Mouse (Mus musculus) intestine, embryonic 16.5 days (tissue): ENCODE data around the gene Gm3233. TPM values are rescaled to one million over a fixed set of nuclear protein-coding genes. Genes with fewer than 3 reads are reported as not detected.
"Not testable (repeated sequence)": the region's sequence is repeated elsewhere in the genome, so short reads cannot be mapped to it uniquely, and the experiment has no call there.

Source experiments
- ATAC-seq: fragments of 200-750 bp; cut with Nextera tagmentation; 2 replicates; pipeline ENCODE4 v1.8.0; 2017; ENCODE audit warnings: moderate TSS enrichment, moderate library complexity
- H3K27ac ChIP-seq: fragments of 300-500 bp; sonication (generic); 2 replicates; pipeline ENCODE4 v1.5.1; 2014; ENCODE audit warnings: mild to moderate bottlenecking, low read length
- H3K27me3 ChIP-seq: fragments of 300-500 bp; sonication (generic); replicated peaks from 2 replicates; pipeline ENCODE4 v1.6.1; 2014; ENCODE audit warnings: low read length, control low read depth, mixed read lengths; ENCODE audit not compliant: control insufficient read depth, insufficient read depth
- H3K36me3 ChIP-seq: fragments of 300-500 bp; sonication (generic); 2 replicates; pipeline ENCODE4 v1.6.1; 2014; ENCODE audit warnings: low read length, control low read depth; ENCODE audit not compliant: control insufficient read depth, insufficient read depth
- H3K4me1 ChIP-seq: fragments of 300-500 bp; sonication (generic); 2 replicates; pipeline ENCODE4 v1.6.1; 2014; ENCODE audit warnings: low read length, control low read depth, mixed read lengths; ENCODE audit not compliant: control insufficient read depth, insufficient read depth
- H3K4me2 ChIP-seq: fragments of 300-500 bp; sonication (generic); 2 replicates; pipeline ENCODE4 v1.6.1; 2014; ENCODE audit warnings: low read depth, low read length, control low read depth
- H3K4me3 ChIP-seq: fragments of 300-500 bp; sonication (generic); 2 replicates; pipeline ENCODE4 v1.5.1; 2014; ENCODE audit warnings: mild to moderate bottlenecking, low read length
- H3K9ac ChIP-seq: fragments of 300-500 bp; sonication (generic); 2 replicates; pipeline ENCODE4 v1.6.1; 2014; ENCODE audit warnings: low read depth, low read length
- H3K9me3 ChIP-seq: fragments of 300-500 bp; sonication (generic); 2 replicates; pipeline ENCODE4 v1.6.1; 2016; ENCODE audit warnings: low read length, control low read depth; ENCODE audit not compliant: control insufficient read depth
- WGBS: fragments of 180-500 bp; shearing (Covaris S2); extraction: QIAGEN DNeasy Blood & Tissue Kit; methylation state at CpG from one replicate; pipeline ENCODE4 v1.1.7; 2014; 5-methylcytosine and 5-hydroxymethylcytosine counted together
- polyA plus RNA-seq: library from polyadenylated mRNA; unstranded; fragments of >200 nt; fragmentation: Nextera tagmentation; extraction: Ambion mirVana; gene quantifications from 2 replicates; pipeline ENCODE4 v1.2.1, GENCODE M21; 2015

Gm3233 gene
- polyA plus RNA-seq, 1 experiment from 2014 or later: not detected

GRCm38 (mm10) chr10:77738929-77739328 lies 20.6 kb downstream of the Gm3233 start:
- no peaks in the 10 kb centered on the region for H3K27me3 ChIP-seq
- ATAC-seq: no peak
- no peaks in the 10 kb centered on the region for H3K36me3 ChIP-seq
- WGBS: 81% methylated on average over 4 of the region's 4 CpGs
- peaks cover 3% of the 10 kb centered on the region; the same call in 1 of the 2 replicates for H3K9me3 ChIP-seq
- H3K9ac ChIP-seq: no peak overlapping the region
- no peak overlapping the region for H3K27ac ChIP-seq
- no peaks in the 10 kb centered on the region for H3K4me1 ChIP-seq
- H3K4me3 ChIP-seq: no peak overlapping the region
- no peak overlapping the region for H3K4me2 ChIP-seq

GRCm38 (mm10) chr10:77735928-77736327 lies 23.6 kb downstream of the Gm3233 start:
- H3K4me3 ChIP-seq: no peak overlapping the region
- H3K4me2 ChIP-seq: no peak overlapping the region
- no peak overlapping the region for H3K9ac ChIP-seq
- WGBS: 91% methylated on average over 1 of the region's 1 CpGs
- peaks cover 3% of the 10 kb centered on the region; the same call in 1 of the 2 replicates for H3K9me3 ChIP-seq
- H3K27ac ChIP-seq: no peak overlapping the region
- no peaks in the 10 kb centered on the region for H3K4me1 ChIP-seq
- no peak for ATAC-seq
- no peaks in the 10 kb centered on the region for H3K36me3 ChIP-seq
- no peaks in the 10 kb centered on the region for H3K27me3 ChIP-seq

- WGBS: 49% methylated on average over 4 of the region's 4 CpGs
- no peak for ATAC-seq
- no peak overlapping the region for H3K4me3 ChIP-seq
- H3K27ac ChIP-seq: no peak overlapping the region
- H3K27me3 ChIP-seq: no peaks in the 10 kb centered on the region
- H3K4me2 ChIP-seq: no peak overlapping the region
- no peaks in the 10 kb centered on the region for H3K4me1 ChIP-seq
- H3K36me3 ChIP-seq: no peaks in the 10 kb centered on the region
- no peak overlapping the region for H3K9ac ChIP-seq
- no peaks in the 10 kb centered on the region for H3K9me3 ChIP-seq
Measured at GRCm38 (mm10) chr10:77729241-77729640, 30.2 kb downstream of the Gm3233 start.

- Histone ChIP-seq H3K4me3 (no peak overlapping the region), H3K4me2 (no peak overlapping the region), H3K27ac (no peak overlapping the region), H3K9me3 (no peaks in the 10 kb centered on the region), H3K36me3 (no peaks in the 10 kb centered on the region), H3K27me3 (no peaks in the 10 kb centered on the region), H3K9ac (no peak overlapping the region), H3K4me1 (no peaks in the 10 kb centered on the region)
- WGBS: 59% methylated on average over 4 of the region's 4 CpGs
- no peak for ATAC-seq
Measured at GRCm38 (mm10) chr10:77728280-77728679, 31.2 kb downstream of the Gm3233 start.

GRCm38 (mm10) chr10:77726186-77726585 lies 33.3 kb downstream of the Gm3233 start, which contains the start of gene Gm10100:
TSS of gene Gm10100 (plus strand) at chr10:77726486.
- no peak within 1 kb of the TSS for H3K9ac ChIP-seq
- H3K27me3 ChIP-seq: no peaks in the 10 kb centered on the region
- 31% methylated on average over 3 of the region's 3 CpGs for WGBS
- no peaks in the 10 kb centered on the region for H3K9me3 ChIP-seq
- H3K4me3 ChIP-seq: no peak within 1 kb of the TSS
- H3K4me1 ChIP-seq: no peaks in the 10 kb centered on the region
- ATAC-seq: no peak
- no peaks in the 10 kb centered on the region for H3K36me3 ChIP-seq
- H3K4me2 ChIP-seq: no peak within 1 kb of the TSS
- H3K27ac ChIP-seq: no peak within 1 kb of the TSS

GRCm38 (mm10) chr10:77724855-77725254 lies 34.6 kb downstream of the Gm3233 start:
- Histone ChIP-seq H3K9ac (no peak overlapping the region), H3K27me3 (no peaks in the 10 kb centered on the region), H3K36me3 (no peaks in the 10 kb centered on the region), H3K4me3 (no peak overlapping the region), H3K4me1 (no peaks in the 10 kb centered on the region), H3K4me2 (no peak overlapping the region), H3K9me3 (no peaks in the 10 kb centered on the region), H3K27ac (no peak overlapping the region)
- ATAC-seq: no peak
- 70% methylated on average over 8 of the region's 8 CpGs for WGBS

GRCm38 (mm10) chr10:77720299-77720698 lies 39.2 kb downstream of the Gm3233 start, which contains the start of gene Krtap12-1:
TSS of gene Krtap12-1 (plus strand) at chr10:77720599.
- not testable (repeated sequence) for H3K27ac ChIP-seq, H3K4me1 ChIP-seq, H3K4me3 ChIP-seq, H3K9ac ChIP-seq, H3K9me3 ChIP-seq, ATAC-seq, H3K27me3 ChIP-seq, H3K4me2 ChIP-seq, H3K36me3 ChIP-seq
- WGBS: 90% methylated on average over 1 of the region's 1 CpGs

GRCm38 (mm10) chr10:77715507-77715906 lies 44.0 kb downstream of the Gm3233 start, which contains the start of gene Gm10142:
TSS of gene Gm10142 (plus strand) at chr10:77715807.
- no peaks in the 10 kb centered on the region for H3K27me3 ChIP-seq
- H3K9me3 ChIP-seq: peaks cover 4% of the 10 kb centered on the region
- H3K4me1 ChIP-seq: no peaks in the 10 kb centered on the region
- H3K4me2 ChIP-seq: no peak within 1 kb of the TSS
- ATAC-seq: no peak
- no peak within 1 kb of the TSS for H3K27ac ChIP-seq
- H3K9ac ChIP-seq: no peak within 1 kb of the TSS
- no peaks in the 10 kb centered on the region for H3K36me3 ChIP-seq
- no peak within 1 kb of the TSS for H3K4me3 ChIP-seq
- WGBS: 84% methylated on average over 1 of the region's 1 CpGs

GRCm38 (mm10) chr10:77713734-77714133 lies 45.7 kb downstream of the Gm3233 start:
- H3K4me2 ChIP-seq: no peak overlapping the region
- ATAC-seq: no peak
- WGBS: 66% methylated on average over 4 of the region's 4 CpGs
- H3K27me3 ChIP-seq: no peaks in the 10 kb centered on the region
- H3K27ac ChIP-seq: no peak overlapping the region
- H3K9ac ChIP-seq: no peak overlapping the region
- H3K4me1 ChIP-seq: no peaks in the 10 kb centered on the region
- H3K4me3 ChIP-seq: no peak overlapping the region
- H3K9me3 ChIP-seq: peaks cover 4% of the 10 kb centered on the region
- no peaks in the 10 kb centered on the region for H3K36me3 ChIP-seq

GRCm38 (mm10) chr10:77711157-77711556 lies 48.3 kb downstream of the Gm3233 start, which contains the start of gene Gm10024:
TSS of gene Gm10024 (plus strand) at chr10:77711457.
- H3K4me3 ChIP-seq, H3K4me2 ChIP-seq, H3K27ac ChIP-seq, H3K9ac ChIP-seq, ATAC-seq, H3K27me3 ChIP-seq, H3K9me3 ChIP-seq, H3K36me3 ChIP-seq, H3K4me1 ChIP-seq: not testable (repeated sequence)
